Mouse (Mus musculus): ENCODE results near the gene Acox1. TPM values are rescaled to one million over a fixed set of nuclear protein-coding genes. Genes with fewer than 3 reads are reported as not detected.

Gene Acox1
- total RNA-seq (2021): 100 to 1,000 TPM in 1 of 2 experiments, 10 to 100 TPM in 1; 99.6 to 109 TPM
- long read RNA-seq, experiment 1, transcript Acox1-201 (14 exons, 3,987 nt): major isoform, 85 of 102 reads
- long read RNA-seq, experiment 1, partial matches to known transcripts: 12 of 102 reads
- long read RNA-seq, experiment 1, other reads (novel, unspliced or antisense): 4 of 102 reads
- long read RNA-seq, experiment 2, transcript Acox1-201 (14 exons, 3,987 nt): major isoform, 101 of 120 reads
- long read RNA-seq, experiment 2, partial matches to known transcripts: 9 of 120 reads
- long read RNA-seq, experiment 2, other reads (novel, unspliced or antisense): 8 of 120 reads

DNA sequence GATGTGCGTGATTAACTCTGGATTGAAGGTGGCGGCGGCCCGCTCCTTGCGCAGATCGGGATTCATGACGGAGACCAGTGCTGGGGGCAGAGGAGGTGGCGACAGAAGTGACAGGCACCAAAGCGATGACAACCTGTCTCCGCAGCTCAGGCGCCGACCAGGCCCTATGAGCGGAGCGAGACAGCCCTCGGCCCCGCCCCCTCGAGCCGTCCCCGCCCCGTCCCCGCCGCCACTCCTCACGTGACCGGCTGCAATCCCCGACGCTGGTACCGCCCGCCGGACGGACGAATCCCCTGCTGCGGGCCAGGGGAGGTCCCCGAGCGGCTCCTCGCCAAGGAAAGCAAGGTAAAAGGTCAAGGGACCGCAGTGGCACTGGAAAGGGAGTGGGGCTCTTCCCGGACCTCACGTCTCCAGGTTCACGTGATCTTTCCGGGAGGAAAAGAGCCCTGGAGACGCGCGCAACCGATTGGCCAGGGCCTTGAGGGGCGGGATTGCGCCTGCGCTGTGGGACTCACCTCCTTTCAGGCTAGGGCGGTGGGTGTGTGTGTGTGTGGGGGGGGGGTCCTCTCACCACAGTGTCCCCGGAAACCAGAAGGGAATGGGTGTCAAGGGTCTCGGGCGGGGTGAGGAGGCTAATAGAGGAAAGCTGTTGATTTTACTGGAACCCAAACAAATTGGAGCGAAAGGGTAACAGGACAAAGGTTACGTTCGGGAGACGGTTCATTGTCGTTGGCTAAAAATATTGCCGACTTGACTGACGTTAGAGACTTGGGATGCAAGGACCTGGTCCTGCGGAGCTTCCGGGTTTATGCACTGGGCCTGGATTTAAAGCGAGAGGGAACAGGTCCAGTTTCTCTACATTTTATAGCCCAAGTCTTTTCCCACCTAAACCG lies at the start of gene Acox1, which contains the start of gene Ten1:
Acox1 (minus strand) TSS at position 407 of the 893 bp plus-strand sequence.
Ten1 (plus strand) TSS at position 217 of the 893 bp plus-strand sequence.
- peak; percentile 98 for DNase-seq (ENCODE audit: low spot score)

DNA sequence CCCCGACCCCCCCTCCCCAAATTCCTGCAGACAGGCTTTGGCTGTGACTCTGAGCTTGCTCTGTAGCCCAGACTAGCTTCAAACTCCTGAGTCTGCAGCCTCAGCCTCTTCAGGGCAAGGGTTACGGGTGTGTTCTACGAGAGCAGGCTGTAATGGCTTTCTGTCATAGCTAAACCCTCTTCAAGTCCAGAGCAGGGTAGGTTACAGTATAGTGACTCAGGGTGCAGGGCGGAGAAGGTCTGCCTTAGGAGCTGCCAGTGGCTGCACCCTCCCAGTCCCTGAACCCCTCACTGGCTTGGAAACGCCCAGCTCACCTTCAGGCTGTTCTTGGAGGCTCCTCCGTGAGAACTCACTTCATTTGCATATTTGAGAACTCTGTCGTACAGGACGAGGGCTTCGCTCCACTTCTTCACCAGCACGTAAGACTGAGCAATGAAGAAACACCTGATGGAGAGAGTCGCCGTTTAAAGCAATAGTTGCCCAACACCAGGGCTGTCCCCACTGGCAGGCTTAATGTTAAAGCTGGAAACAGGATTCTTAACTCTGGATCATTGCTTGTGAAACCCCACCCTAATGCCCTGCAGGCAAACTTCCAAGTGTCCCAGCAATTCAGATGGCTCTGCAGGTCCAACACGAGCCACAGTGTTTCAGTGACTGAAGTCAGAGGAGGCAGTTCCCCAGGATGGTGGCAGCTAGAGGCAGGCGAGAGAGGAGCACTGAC lies 48.8 kb upstream of the Acox1 start:
- no peak for DNase-seq (ENCODE audit: low spot score)

DNA sequence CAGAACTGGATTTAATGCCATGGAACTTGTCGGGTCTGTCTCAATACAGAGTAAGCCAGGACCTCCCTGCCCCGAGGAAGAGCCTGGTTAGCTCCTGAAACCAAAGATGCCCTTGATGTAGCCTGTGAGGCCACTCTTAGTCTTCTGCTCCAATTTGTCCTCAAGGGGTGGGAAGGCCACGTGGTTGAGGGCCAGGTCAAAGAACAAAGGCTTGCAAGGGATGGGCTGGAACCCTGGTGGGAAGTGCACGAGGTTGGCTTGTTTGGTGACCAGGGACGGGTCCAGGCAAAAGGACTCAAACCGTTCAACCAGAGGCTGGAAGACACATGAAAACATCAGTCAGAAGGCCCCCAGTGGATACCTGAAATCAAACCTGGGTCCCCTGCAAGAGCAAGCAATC lies 46.8 kb upstream of the Acox1 start:
- DNase-seq (ENCODE audit: low spot score): no peak

DNA sequence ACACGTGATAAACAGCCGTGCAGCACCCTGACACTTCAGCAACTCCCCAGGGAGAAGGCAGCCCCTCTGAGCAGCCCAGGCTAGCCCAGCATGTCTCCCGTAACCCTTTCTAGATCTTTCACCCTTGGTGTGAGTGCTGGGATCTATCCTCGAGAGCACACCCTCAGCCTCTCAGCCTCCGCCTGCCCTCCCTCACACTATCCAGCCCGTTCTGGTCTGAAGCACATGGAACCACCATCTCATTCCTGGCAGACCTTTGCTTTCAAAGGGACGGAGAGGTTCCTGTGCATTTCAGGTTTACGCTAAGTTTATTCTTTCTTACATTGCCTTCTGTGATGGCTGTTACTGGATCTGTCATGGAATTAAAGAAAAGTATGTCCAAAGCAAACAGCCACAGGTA lies 45.7 kb upstream of the Acox1 start:
- DNase-seq (ENCODE audit: low spot score): no peak

DNA sequence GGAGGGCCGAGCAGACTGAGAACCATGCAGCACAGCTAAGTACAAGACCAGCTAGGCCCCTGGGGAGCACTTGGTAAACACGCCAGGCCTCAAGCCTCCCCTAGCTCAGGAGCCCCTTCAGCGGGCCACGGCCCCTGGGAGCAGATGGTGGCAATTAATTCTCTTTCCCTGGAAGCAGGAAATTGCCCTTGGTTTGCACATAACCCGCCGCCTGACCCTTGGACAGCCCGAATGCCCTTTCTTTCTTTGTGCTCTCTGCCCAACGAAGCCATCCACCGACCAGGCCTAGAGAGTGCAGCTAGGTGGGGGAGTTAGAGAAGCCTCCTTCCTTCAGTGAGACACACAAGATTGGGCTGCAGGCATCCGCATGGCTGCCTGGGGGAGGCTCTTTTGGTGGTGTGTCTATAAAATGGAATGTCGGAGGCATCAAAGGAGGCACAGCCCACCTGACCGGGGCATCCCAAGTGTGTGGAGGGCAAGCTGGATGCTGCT lies 42.9 kb upstream of the Acox1 start:
- DNase-seq (ENCODE audit: low spot score): no peak

DNA sequence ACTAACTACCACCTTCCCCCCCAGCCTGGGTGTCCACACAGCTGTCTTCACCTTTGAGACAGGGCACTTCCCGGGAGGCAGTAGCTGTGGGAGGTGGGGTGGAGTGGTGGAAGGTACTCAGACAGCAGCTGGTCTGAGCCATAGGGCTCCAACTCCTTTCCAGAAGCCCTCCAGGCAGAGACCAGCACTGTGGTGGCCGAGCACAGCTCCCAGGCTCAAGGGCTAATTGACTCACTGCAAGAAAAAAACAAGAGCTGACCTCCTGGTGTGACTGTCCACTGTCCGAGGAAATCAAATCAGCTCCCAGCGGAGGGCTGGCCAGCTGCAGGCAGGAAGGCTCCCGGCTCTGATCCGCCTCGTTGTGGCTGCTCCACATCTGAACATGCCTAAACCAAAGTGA lies 41.0 kb upstream of the Acox1 start:
- no peak for DNase-seq (ENCODE audit: low spot score)

DNA sequence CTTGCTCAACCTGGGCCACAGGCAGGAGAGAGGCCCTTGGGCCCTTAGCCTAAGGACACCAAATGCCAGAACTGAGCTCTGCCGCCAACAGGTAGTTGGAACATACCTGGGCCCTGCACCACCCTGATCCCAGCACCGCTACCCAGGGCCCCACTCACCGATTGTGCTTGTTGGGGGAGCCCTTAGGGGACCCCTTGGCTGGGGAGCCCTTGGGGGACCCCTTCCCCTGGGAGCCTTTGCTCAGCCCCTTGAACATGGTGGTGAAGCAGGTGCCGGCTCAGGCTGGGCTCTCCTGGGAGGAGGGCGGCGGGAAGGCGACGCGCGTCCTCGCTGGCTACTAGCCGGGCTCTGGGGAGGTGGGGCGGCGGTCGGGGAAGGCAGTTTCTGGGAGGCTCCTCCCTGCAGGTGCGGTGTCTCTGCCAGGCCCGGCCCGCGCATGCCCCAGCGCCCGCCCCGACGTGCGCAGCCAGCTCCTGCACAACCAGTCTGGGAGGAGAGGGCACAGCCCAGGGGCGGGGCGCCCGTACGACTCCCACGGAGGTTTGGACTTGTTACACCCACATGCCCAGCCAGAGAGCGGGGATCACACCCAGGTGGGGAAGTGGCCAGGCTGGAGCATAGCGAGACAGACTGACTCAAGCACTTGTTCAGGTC lies 39.0 kb upstream of the Acox1 start, which contains the start of gene Evpl:
Evpl (minus strand) TSS at position 336 of the 654 bp plus-strand sequence.
- DNase-seq (ENCODE audit: low spot score): no peak

DNA sequence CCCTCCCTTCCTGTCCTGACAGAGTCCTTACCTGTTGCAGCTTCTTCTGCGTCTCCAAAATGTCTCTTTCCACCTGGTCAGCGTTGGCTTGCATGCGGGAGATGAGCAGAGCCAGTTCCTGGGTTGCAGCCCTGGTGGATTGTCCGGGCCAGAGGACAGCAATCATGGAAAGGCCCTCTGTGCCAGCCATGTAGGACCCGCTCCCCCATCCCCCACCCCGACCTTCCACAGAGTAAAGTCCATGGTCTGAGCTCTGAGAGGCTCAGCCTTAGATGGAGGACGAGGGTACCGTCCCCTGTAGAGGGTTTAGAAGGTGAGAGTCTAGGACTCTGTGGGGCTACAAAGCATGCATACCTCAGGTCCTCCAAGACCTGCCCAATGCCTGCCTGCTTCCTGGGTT lies 36.1 kb upstream of the Acox1 start:
- DNase-seq (ENCODE audit: low spot score): no peak

DNA sequence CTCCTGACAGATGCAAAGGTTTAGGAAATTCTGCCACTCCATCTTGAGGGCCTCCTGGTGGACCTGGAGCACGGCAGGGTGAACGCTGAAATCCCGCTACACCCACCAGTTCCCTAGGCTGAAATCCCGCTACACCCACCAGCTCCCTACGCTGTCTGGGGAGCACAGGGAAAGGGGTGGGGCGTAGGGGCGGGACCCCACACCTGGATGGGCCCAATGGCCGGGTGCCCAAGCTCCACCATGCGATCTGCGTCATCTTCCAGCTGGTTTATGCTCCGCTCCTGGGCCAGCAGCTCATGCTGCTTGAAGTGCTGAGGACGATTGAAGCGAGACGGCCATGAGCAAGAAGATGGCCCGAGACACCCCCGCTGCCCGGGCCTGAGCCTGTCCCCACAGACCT lies 33.6 kb upstream of the Acox1 start:
- DNase-seq (ENCODE audit: low spot score): no peak

DNA sequence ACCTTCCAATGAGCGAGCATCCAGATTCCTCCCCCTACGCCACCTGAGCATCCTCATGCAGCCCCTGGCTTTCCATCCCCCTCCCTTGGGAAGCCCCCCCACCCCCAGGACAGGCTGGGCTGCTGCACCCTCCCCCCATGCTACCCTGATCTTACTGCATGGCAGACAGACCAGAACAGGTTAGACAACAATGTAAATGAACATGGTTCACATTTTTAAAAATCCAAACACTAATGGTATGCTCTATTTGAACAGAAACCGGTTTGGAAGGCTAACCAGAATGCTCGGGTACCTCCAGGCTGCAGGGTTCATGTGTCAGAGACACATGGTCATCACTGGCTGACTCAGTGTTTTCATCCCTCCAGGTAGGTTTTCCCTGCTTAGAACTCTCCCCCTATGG lies 29.9 kb upstream of the Acox1 start:
- DNase-seq (ENCODE audit: low spot score): no peak

DNA sequence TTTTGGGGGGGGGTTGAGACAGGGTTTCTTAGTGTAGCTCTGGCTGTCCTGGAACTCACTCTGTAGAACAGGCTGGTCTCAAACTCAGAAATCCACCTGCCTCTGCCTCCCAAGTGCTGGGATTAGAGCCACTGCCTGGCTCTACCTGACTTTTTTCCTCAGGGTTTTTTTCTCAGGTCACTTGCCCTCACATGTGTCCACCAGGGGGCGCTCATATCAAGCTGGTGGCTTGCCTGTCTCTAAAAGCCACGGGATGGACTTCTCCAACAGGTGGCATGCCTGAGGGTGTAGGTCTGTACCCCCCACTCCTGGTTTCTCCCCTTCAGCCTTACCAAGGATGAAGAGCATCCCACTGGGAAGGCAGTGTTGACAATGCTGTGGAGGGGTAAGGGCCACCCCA lies 27.6 kb upstream of the Acox1 start:
- peak; percentile 80 for DNase-seq (ENCODE audit: low spot score)

DNA sequence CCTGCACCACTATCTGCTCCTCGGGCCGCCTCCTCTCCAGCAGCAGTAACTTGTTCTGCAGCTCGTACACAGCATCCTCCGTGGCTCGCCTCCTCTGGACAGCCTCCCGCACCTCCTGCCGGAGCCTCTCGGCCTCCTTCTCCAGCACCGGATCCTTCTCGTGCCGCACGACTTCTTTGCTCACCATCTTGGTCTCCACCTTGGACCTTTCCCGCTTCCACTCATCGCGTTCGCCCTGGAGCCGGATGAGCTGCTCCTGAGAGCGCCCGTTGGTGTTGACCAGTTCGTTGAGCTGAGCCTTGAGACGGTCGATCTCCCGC lies 23.9 kb upstream of the Acox1 start:
- no peak for DNase-seq (ENCODE audit: low spot score)

DNA sequence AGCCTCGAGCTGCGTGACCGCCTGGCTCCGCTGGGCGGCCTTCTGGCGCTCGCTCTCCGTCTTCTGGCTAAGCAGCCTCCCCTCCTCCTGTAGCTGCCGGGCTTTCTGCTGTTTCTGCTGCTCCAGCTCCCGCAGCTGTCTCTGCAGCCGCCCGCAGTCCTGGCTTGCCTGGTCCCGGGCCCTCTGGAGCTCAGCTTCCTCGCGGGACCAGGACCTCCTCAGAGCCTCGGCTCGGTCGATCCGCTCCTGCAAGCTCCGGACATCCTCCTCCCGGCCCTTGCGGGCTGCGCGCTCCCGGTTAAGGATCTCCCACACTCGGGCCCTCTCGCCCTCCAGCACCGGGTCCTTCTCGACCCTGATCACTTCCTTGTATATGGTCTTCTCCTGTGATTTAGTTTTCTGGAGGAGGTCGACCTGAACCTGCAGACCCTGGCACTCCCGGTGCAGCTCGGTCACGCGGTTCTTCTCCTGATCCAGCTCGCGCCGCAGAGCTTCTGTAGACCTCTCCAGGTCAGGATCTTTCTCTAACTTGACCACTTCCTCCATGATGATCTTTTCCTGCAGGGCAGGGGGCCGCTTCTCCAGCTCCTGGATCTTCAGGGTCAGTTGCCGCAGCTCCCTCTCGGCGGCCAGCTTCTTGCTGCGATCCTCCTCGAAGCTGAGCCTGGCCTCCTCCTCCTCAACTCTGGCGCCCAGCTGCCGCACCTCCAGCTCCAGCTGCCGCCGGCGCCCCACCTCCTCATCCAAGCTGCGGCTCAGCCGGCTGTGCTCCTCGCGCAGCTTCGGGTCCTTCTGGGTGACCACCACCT lies 23.3 kb upstream of the Acox1 start:
- DNase-seq (ENCODE audit: low spot score): no peak

DNA sequence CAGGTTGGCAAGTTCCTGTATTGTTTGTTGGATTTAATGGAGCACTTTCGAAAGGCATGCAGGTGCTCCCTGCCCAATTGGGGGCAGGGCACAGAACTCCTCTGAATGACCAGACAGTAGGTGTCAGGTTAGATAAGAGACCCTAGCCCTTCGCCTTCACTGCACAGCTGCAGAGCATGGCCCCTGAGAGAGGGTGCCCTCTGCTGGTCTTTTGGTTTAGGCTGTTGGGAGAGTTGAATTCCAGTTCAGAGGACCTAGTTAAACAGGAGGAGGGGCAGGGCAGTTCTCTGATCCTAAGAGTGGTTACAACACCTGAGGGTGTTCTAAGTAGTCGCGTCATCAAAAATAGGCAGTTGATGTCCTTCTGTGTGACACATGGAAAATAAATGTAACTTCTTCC lies 21.0 kb upstream of the Acox1 start:
- peak; percentile 69 for DNase-seq (ENCODE audit: low spot score)

DNA sequence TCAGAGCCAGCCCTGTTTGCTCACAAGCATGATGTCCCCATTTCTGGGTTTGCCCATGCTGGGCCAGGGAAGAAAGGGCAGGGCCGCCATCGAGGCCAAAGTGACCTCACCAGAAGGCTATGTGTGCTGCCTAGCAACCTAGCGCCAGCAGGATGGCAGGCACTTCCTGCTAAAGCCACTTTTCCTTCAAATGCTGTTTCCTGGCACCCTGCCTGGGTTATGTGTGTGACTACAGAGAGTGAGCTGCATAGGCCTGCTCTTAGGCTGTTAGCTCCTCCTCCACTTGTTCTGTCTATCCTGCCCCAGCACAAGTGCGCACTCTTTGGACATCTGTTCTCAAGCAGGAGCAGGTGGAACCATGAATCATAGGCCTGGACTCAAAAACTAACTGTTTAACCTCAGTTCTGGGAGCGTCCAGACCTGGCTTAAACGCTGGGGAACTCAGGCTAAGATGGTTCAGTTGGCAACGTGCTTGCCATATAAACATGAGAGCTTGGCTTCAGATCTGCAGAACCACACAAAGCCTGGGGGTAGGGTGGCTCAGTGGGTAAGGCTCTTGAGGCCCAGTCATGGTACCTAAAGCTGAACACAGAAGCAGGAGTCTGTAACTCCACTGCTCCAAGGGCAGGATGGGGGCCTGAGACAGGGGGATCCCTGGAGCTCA lies 20.0 kb upstream of the Acox1 start:
- peak; percentile 67 for DNase-seq (ENCODE audit: low spot score)

DNA sequence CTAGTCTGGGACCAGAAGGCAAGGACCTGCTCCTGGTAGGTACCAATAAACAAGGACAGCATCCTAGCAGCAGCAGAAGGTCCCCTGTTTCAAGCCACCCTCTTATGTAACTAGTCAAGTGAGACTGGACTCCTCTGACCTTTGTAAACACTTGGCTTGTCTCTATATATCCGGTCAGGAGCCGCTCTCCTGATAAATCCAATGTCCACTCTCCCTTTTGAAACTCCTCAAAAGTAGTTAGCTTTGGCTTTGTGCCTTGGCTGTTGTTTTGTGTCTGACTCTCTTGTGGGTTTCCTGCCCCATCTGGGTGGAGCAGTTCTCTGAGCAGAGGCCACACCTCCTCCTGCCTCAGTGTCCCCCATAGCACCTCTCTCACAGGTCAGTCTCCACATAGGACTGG lies 19.4 kb upstream of the Acox1 start:
- DNase-seq (ENCODE audit: low spot score): peak; percentile 32

DNA sequence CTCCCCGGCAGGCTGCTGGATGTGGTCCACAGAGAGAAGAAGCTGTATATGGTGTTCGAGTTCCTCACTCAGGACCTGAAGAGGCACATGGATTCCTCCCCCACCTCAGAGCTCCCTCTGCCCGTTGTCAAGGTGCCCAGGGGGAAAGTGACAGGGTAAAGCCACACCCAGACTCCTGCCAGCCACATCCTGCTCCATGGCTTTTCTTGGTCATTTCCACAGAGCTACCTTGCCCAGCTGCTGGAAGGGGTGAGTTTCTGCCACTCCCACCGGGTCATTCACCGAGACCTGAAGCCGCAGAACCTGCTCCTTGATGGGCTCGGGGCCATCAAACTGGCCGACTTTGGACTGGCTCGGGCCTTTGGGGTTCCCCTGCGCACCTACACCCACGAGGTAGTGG lies 17.7 kb upstream of the Acox1 start:
- DNase-seq (ENCODE audit: low spot score): no peak

DNA sequence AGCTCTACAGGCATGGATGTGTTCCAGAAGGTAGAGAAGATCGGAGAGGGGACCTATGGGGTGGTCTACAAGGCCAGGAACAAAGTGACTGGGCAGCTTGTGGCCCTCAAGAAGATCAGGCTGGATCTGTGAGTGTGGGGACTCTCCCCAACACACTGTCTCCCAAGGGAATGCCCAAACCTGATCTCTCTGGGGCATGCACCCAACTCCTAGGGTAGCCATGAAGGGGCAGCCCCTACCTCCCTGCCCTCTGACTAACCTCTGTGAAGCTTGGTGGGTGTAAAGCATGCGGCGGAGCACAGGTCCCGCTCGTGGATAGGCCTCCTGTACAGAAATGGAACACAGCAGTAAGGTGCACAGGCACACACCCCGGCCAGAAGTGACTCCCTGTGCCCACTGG lies 17.1 kb upstream of the Acox1 start:
- no peak for DNase-seq (ENCODE audit: low spot score)

DNA sequence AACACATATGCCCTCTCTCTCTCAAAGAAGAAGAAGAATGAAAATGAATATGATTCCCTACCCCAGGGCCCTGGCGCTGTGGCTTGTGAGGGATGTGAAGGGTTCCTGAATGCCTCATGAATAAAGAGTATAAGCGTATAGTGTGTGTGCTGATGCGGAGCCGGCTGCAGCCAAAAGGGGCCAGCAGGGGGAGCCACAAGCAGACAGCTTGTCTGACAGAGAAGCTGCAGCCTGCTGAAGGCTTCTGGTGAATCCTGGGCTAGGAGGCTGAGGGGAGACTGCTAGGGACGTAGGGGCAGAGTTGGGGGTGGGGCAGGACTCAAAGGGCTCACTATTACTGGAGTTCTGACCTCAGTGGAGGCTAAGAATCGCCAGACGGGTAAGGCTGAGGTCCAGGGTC lies 16.3 kb upstream of the Acox1 start:
- no peak for DNase-seq (ENCODE audit: low spot score)

DNA sequence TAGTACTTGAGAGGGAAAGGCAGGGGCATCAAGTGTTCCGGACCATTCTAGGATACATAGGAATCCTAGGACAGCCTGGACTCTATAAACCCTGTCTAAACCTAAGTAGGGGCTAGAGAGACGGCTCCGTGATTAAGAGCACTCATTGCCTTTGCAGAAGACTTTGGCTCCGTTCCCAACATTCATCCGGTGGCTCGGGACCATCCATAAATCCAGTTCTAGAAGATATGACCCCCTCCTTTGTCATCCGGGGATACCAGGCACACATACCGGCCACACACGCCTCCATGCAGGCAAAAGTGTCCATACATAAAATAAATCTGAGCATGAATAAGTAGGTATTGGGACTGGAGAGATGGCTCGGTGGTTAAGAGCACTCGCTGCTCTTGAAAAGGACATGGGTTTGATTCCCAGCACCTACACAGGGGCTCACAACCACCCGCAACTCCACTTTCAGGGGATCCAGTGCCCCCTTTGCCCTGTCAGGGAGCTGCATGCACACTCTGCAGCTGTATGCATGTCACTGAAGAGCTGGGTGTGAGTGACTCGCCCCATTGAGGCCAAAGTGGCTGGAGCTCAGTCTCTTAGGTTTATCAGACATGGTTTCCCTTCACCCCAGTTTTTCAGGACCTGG lies 15.1 kb upstream of the Acox1 start:
- no peak for DNase-seq (ENCODE audit: low spot score)

Measured in gastrocnemius, adult 18-20 months (tissue).